Mouse (Mus musculus): ENCODE data around the gene Hist1h2ba. TPM values are rescaled to one million over a fixed set of nuclear protein-coding genes. Genes with fewer than 3 reads are reported as not detected.

Hist1h2ba gene
- polyA plus RNA-seq, 1 experiment: 228 TPM

DNA sequence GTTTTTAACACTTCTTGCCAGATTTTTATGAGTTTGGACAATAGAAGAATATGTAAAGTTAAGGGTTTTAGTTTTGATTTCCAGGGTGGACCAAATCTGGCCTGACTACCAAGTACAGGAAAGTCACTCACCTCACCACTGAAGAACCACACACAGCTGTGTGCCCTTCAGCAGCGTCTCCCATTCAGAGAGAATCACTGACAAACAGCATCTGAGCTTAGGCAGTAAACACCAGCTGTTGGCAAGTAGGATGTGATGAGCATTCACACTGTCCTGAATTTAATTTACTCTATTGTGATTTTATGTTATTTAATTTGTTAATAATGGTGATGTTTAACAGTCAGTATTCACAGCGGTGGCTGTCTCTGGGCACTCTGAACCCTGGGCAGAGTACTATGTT, 8.2 kb downstream of the Hist1h2ba start:
- no peaks in the 10 kb centered on the region for H3K36me3 ChIP-seq (ENCODE audit: control insufficient read depth, insufficient read depth, low read length)
- peaks cover 3% of the 10 kb centered on the region for H3K4me1 ChIP-seq (ENCODE audit: control insufficient read depth, insufficient read depth, low read length)
- H3K27me3 ChIP-seq (ENCODE audit: control insufficient read depth, insufficient read depth, low read length): no peaks in the 10 kb centered on the region
- no peak overlapping the region for H3K27ac ChIP-seq (ENCODE audit: control insufficient read depth, insufficient read depth, low read depth, low read length)
- no peak overlapping the region for H3K4me3 ChIP-seq (ENCODE audit: control insufficient read depth, low read depth, low read length)
- no peak for TF ChIP-seq POLR2A (IDR thresholded peaks at IDR 0.05; ENCODE audit: control insufficient read depth, low read depth, low read length)
- TF ChIP-seq CTCF (IDR thresholded peaks at IDR 0.05; ENCODE audit: control insufficient read depth, insufficient read depth, insufficient replicate concordance, low read depth, low read length): no peak

DNA sequence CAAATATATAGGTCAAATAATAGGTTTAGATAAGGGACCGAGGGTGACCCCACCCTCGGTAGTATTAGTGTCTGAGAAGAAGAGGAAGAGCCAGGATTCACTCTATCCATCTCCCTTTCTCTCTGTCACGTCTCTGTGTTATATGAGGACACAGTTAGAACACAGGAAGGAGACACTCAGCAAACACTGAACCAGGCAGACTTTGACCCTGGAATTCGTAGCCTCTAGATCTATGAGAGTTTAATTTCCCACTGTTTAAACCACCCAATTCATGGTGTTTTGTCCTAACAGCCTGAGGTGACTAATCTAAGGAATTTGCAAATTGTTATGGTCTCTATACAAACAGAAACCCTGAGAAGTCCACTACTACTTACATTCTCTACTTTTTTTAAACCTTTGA, 16.3 kb downstream of the Hist1h2ba start:
- Histone ChIP-seq H3K36me3 (ENCODE audit: control insufficient read depth, insufficient read depth, low read length) (no peaks in the 10 kb centered on the region), H3K4me3 (ENCODE audit: control insufficient read depth, low read depth, low read length) (no peak overlapping the region), H3K4me1 (ENCODE audit: control insufficient read depth, insufficient read depth, low read length) (no peaks in the 10 kb centered on the region), H3K27ac (ENCODE audit: control insufficient read depth, insufficient read depth, low read depth, low read length) (no peak overlapping the region), H3K27me3 (ENCODE audit: control insufficient read depth, insufficient read depth, low read length) (no peaks in the 10 kb centered on the region)
- TF ChIP-seq CTCF (IDR thresholded peaks at IDR 0.05; ENCODE audit: control insufficient read depth, insufficient read depth, insufficient replicate concordance, low read depth, low read length): no peak
- no peak for TF ChIP-seq POLR2A (IDR thresholded peaks at IDR 0.05; ENCODE audit: control insufficient read depth, low read depth, low read length)

DNA sequence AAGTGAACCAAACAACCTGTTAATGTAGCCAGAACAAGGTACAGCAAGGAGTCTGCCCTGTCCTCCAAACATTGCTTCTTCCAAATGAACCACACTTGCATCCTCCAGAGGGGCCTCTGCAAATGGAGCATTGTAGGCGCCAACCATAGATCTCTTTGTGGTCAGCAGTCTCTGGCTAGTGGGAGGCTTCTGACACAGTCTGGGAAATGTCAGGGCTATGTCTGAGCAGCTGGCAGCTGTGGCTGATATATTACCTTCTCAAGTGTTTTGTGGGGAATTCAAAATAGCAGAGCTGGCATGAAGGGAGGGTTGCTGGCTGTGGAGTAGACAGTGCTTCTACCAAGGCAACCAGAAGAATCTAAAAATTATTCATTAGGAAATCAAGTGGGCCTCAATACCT, 17.8 kb downstream of the Hist1h2ba start:
- Histone ChIP-seq H3K27ac (ENCODE audit: control insufficient read depth, insufficient read depth, low read depth, low read length) (no peak overlapping the region), H3K27me3 (ENCODE audit: control insufficient read depth, insufficient read depth, low read length) (no peaks in the 10 kb centered on the region), H3K4me3 (ENCODE audit: control insufficient read depth, low read depth, low read length) (no peak overlapping the region), H3K4me1 (ENCODE audit: control insufficient read depth, insufficient read depth, low read length) (no peaks in the 10 kb centered on the region), H3K36me3 (ENCODE audit: control insufficient read depth, insufficient read depth, low read length) (no peaks in the 10 kb centered on the region)
- TF ChIP-seq POLR2A (IDR thresholded peaks at IDR 0.05; ENCODE audit: control insufficient read depth, low read depth, low read length) (no peak), CTCF (IDR thresholded peaks at IDR 0.05; ENCODE audit: control insufficient read depth, insufficient read depth, insufficient replicate concordance, low read depth, low read length) (no peak)

DNA sequence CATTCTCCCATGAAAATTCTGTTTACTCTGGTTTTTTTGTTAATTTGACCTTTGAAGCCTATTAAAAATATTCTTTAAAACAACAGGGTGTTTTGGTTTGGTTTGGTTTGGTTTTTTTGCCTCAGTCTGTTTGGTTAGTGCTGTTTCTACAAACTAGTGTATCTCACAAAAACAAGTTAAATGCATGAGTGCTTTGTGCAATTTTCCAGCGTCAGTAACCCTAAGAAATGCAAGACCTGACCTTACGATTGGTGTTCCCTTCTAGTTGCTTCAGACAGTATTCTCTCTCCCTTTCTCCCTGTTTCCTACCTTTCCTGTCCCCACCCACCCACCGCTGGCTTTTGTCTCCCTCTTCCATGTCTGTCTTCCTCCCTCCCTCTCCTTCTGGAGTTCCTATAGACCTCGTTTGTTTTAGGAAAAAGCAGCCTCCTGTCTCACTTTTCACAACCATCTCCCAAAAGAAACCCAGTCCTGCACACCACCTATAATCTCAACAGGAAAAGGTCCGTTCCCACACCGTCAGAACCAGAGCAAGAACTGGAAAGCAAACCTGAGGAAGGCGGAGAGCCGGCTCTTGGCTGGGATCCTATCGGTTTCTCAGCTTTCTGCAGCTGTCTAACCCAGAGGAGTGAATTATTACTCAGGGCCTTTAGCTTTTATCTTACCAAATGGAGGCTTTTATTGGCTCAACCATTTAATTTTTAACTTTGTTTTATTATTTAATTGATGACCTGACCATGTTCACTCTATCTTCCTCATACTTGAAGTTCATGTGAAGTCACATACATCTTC, 19.4 kb downstream of the Hist1h2ba start, which contains the start of gene Slc17a4:
Gene Slc17a4 (minus strand): TSS at position 634 of the 792 bp plus-strand sequence.
- no peak within 1 kb of the TSS for H3K4me3 ChIP-seq (ENCODE audit: control insufficient read depth, low read depth, low read length)
- H3K36me3 ChIP-seq (ENCODE audit: control insufficient read depth, insufficient read depth, low read length): no peaks in the 10 kb centered on the region
- no peak within 1 kb of the TSS for H3K27ac ChIP-seq (ENCODE audit: control insufficient read depth, insufficient read depth, low read depth, low read length)
- H3K4me1 ChIP-seq (ENCODE audit: control insufficient read depth, insufficient read depth, low read length): no peaks in the 10 kb centered on the region
- H3K27me3 ChIP-seq (ENCODE audit: control insufficient read depth, insufficient read depth, low read length): no peaks in the 10 kb centered on the region
- no peak for TF ChIP-seq POLR2A (IDR thresholded peaks at IDR 0.05; ENCODE audit: control insufficient read depth, low read depth, low read length)
- TF ChIP-seq CTCF (IDR thresholded peaks at IDR 0.05; ENCODE audit: control insufficient read depth, insufficient read depth, insufficient replicate concordance, low read depth, low read length): no peak

DNA sequence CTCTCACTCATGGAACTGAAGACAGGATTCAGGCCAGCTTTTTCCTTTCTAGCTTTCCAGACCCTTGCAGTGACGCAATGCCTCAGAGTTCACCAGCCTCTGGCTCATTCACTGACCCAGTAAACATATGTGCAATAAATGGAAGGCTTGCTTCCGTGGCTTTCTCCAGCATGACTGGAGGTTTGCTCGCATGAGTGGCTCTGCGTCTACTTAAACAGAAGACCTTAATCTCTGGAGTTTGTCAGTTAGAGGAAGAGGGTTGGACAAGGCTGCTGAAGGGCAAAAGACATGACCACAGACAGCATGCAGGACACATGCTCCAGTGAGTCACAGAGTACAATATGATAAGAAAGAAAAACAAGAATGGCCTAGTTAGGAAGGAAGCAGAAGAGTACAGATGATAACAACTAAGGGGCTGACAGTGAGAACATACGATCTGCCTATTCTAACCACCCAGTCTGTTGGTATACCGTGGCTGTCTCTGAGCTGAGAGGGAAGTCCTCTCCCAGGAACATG, 20.1 kb downstream of the Hist1h2ba start:
- H3K36me3 ChIP-seq (ENCODE audit: control insufficient read depth, insufficient read depth, low read length): no peaks in the 10 kb centered on the region
- H3K4me1 ChIP-seq (ENCODE audit: control insufficient read depth, insufficient read depth, low read length): no peaks in the 10 kb centered on the region
- TF ChIP-seq POLR2A (IDR thresholded peaks at IDR 0.05; ENCODE audit: control insufficient read depth, low read depth, low read length): no peak
- no peaks in the 10 kb centered on the region for H3K27me3 ChIP-seq (ENCODE audit: control insufficient read depth, insufficient read depth, low read length)
- H3K27ac ChIP-seq (ENCODE audit: control insufficient read depth, insufficient read depth, low read depth, low read length): no peak overlapping the region
- no peak overlapping the region for H3K4me3 ChIP-seq (ENCODE audit: control insufficient read depth, low read depth, low read length)

DNA sequence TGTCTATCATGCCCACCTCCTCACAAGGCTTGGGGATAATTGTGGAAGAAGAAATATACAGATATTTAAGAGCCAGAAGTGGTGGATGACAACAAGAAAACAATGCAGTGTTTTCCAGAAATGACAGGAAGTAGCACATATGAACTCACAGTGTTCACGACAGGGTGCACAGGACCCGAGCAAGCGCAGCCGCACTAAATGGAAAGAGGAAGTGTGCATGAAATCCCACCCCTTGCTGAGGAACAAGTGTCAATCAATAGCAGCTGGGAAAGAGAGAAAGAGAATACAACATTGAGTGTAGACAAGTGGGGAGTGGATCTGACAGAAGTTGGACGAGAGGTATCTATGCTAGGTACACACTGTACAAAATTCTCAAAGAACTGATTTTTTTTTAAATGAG, 22.6 kb downstream of the Hist1h2ba start:
- no peak for TF ChIP-seq POLR2A (IDR thresholded peaks at IDR 0.05; ENCODE audit: control insufficient read depth, low read depth, low read length)
- TF ChIP-seq CTCF (IDR thresholded peaks at IDR 0.05; ENCODE audit: control insufficient read depth, insufficient read depth, insufficient replicate concordance, low read depth, low read length): no peak
- Histone ChIP-seq H3K4me1 (ENCODE audit: control insufficient read depth, insufficient read depth, low read length) (no peaks in the 10 kb centered on the region), H3K4me3 (ENCODE audit: control insufficient read depth, low read depth, low read length) (no peak overlapping the region), H3K27ac (ENCODE audit: control insufficient read depth, insufficient read depth, low read depth, low read length) (no peak overlapping the region), H3K27me3 (ENCODE audit: control insufficient read depth, insufficient read depth, low read length) (no peaks in the 10 kb centered on the region), H3K36me3 (ENCODE audit: control insufficient read depth, insufficient read depth, low read length) (no peaks in the 10 kb centered on the region)

DNA sequence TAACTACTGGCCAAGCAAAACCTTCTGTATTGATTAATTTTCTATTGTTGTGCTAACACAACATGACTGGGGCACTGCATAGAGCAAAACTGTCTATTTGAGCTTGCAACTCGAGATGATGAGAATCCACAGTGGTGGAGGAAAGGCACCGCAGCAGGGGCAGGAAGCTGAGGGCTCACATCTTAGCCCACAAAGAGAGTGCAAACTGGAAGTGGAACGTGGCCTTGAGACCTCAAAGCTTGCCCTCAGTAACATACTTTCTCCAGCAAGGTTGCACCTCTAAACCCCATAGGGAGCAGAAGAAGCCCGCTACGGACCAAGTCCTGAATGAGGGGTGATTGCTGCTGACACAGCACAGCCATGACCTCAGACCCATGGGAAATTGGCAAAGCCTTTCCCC, 23.8 kb downstream of the Hist1h2ba start:
- Histone ChIP-seq H3K4me1 (ENCODE audit: control insufficient read depth, insufficient read depth, low read length) (no peaks in the 10 kb centered on the region), H3K36me3 (ENCODE audit: control insufficient read depth, insufficient read depth, low read length) (no peaks in the 10 kb centered on the region), H3K27ac (ENCODE audit: control insufficient read depth, insufficient read depth, low read depth, low read length) (no peak overlapping the region), H3K27me3 (ENCODE audit: control insufficient read depth, insufficient read depth, low read length) (no peaks in the 10 kb centered on the region), H3K4me3 (ENCODE audit: control insufficient read depth, low read depth, low read length) (no peak overlapping the region)
- TF ChIP-seq CTCF (IDR thresholded peaks at IDR 0.05; ENCODE audit: control insufficient read depth, insufficient read depth, insufficient replicate concordance, low read depth, low read length) (no peak), POLR2A (IDR thresholded peaks at IDR 0.05; ENCODE audit: control insufficient read depth, low read depth, low read length) (no peak)

All from testis, adult 2 months (tissue).